Mouse (Mus musculus) hindbrain, embryonic 14.5 days (tissue): Measurements from ENCODE around the gene Mat1a. TPM values are rescaled to one million over a fixed set of nuclear protein-coding genes. Genes with fewer than 3 reads are reported as not detected.
A peak's percentile ranks its signal among the peaks of the same experiment; 100 is the strongest.

Experiments used
- ATAC-seq: fragments of 200-750 bp; cut with Nextera tagmentation; 2 replicates; pipeline ENCODE4 v1.8.0; 2017; ENCODE audit warnings: moderate number of reproducible peaks, mild to moderate bottlenecking, moderate TSS enrichment, moderate library complexity; ENCODE audit not compliant: low FRiP score
- DNase-seq: peaks from one replicate; pipeline ENCODE4 v3.0.0-alpha.2; 2015; ENCODE audit warnings: low spot score
- H3K27ac ChIP-seq: fragments of 300-500 bp; sonication (generic); 2 replicates; pipeline ENCODE4 v1.5.1; 2014; ENCODE audit warnings: mild to moderate bottlenecking, moderate library complexity
- H3K27me3 ChIP-seq: fragments of 300-500 bp; sonication (generic); 2 replicates; pipeline ENCODE4 v1.6.1; 2014; ENCODE audit warnings: mild to moderate bottlenecking, low read length, mixed read lengths; ENCODE audit not compliant: control insufficient read depth, insufficient read depth
- H3K36me3 ChIP-seq: fragments of 300-500 bp; sonication (generic); replicated peaks from 2 replicates; pipeline ENCODE4 v1.6.1; 2014; ENCODE audit not compliant: control insufficient read depth, insufficient read depth
- H3K4me1 ChIP-seq: fragments of 300-500 bp; sonication (generic); replicated peaks from 2 replicates; pipeline ENCODE4 v1.6.1; 2014; ENCODE audit warnings: antibody characterized with exemption, low read length, mixed read lengths; ENCODE audit not compliant: control insufficient read depth, insufficient read depth
- H3K4me2 ChIP-seq: fragments of 300-500 bp; sonication (generic); replicated peaks from 2 replicates; pipeline ENCODE4 v1.6.1; 2014; ENCODE audit warnings: mild to moderate bottlenecking, moderate library complexity
- H3K4me3 ChIP-seq: fragments of 300-500 bp; sonication (generic); replicated peaks from 2 replicates; pipeline ENCODE4 v1.5.1; 2014; ENCODE audit warnings: mild to moderate bottlenecking, low read length
- H3K9ac ChIP-seq: fragments of 300-500 bp; sonication (generic); 2 replicates; pipeline ENCODE4 v1.6.1; 2014
- H3K9me3 ChIP-seq: fragments of 300-500 bp; sonication (generic); 2 replicates; pipeline ENCODE4 v1.6.1; 2016; ENCODE audit warnings: low read length; ENCODE audit not compliant: control insufficient read depth
- WGBS: fragments of 180-500 bp; shearing (Covaris S2); extraction: QIAGEN DNeasy Blood & Tissue Kit; methylation state at CpG from one replicate; pipeline ENCODE4 v1.1.7; 2014; 5-methylcytosine and 5-hydroxymethylcytosine counted together
- polyA plus RNA-seq: library from polyadenylated mRNA; unstranded; fragments of >200 nt; fragmentation: Nextera tagmentation; extraction: Ambion mirVana; gene quantifications from 2 replicates; pipeline ENCODE4 v1.2.1, GENCODE M21; 2014

Gene Mat1a
- polyA plus RNA-seq, 1 experiment from 2014 or later: not detected

DNA sequence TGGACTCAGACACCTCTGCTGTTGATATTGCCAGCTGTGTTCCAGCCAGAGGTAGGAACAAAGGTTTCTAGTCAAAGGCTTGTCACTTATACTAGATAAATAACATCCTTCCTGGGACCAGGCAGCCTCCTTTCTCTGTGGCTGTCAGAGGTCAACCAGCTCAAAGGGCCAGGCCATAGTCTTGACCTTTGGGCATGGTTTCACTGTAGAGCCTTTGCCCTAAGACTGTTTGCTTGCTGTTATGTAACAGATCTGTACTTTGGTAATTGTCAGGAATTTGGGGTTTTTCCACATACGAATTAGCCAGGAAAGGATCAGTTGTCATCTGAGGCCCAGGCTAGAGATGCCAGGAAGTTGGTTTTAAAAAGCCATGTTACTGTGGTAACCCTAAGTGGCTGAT lies 55.9 kb downstream of the Mat1a start:
- H3K27me3 ChIP-seq: no peaks in the 10 kb centered on the region

GRCm38 (mm10) chr14:41162663-41163062 lies 57.8 kb downstream of the Mat1a start:
- H3K9ac ChIP-seq: no peak overlapping the region
- H3K27me3 ChIP-seq: no peaks in the 10 kb centered on the region
- DNase-seq (peak; percentile 46), ATAC-seq (no peak)
- no peak overlapping the region for H3K4me3 ChIP-seq
- no peak overlapping the region for H3K4me2 ChIP-seq
- no peaks in the 10 kb centered on the region for H3K36me3 ChIP-seq
- no peaks in the 10 kb centered on the region for H3K9me3 ChIP-seq
- H3K27ac ChIP-seq: no peak overlapping the region
- WGBS: 25% methylated on average over 2 of the region's 2 CpGs
- no peaks in the 10 kb centered on the region for H3K4me1 ChIP-seq

More for the DNA sequence above, 55.9 kb downstream of the Mat1a start:
- no peaks in the 10 kb centered on the region for H3K36me3 ChIP-seq
- DNase-seq: no peak
- H3K4me2 ChIP-seq: no peak overlapping the region
- H3K27ac ChIP-seq: no peak overlapping the region
- no peak overlapping the region for H3K4me3 ChIP-seq
- 55% methylated on average over 1 of the region's 1 CpGs for WGBS
- no peaks in the 10 kb centered on the region for H3K4me1 ChIP-seq
- ATAC-seq: no peak
- no peak overlapping the region for H3K9ac ChIP-seq
- H3K9me3 ChIP-seq: no peaks in the 10 kb centered on the region

GRCm38 (mm10) chr14:41167278-41167677 lies 62.4 kb downstream of the Mat1a start:
- no peak overlapping the region for H3K4me3 ChIP-seq
- H3K4me1 ChIP-seq: no peaks in the 10 kb centered on the region
- no peak overlapping the region for H3K9ac ChIP-seq
- WGBS: 67% methylated on average over 5 of the region's 5 CpGs
- no peak overlapping the region for H3K27ac ChIP-seq
- no peak overlapping the region for H3K4me2 ChIP-seq
- ATAC-seq (no peak), DNase-seq (no peak)
- no peaks in the 10 kb centered on the region for H3K9me3 ChIP-seq
- no peaks in the 10 kb centered on the region for H3K27me3 ChIP-seq
- H3K36me3 ChIP-seq: no peaks in the 10 kb centered on the region

DNA sequence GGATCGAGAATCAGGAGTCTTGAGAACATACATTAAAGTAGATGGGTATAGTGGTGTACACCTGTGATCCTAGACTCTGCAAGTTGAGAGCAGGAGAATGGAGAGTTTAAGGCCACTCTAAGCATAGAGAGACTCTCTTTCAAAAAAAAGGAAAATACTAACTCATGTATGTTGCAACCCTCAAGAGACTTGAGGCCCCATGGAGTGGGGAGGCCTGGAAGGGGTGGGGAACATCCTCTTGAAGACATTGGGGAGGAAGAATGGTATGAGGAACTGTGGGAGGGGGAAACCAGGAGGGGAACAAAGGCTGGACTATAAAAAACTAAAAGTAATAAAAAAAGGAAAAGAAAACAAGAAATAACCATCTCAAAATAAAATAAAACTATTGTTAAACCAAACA lies 63.7 kb downstream of the Mat1a start:
- 94% methylated on average over 1 of the region's 1 CpGs for WGBS
- H3K4me2 ChIP-seq: no peak overlapping the region
- ATAC-seq: no peak

GRCm38 (mm10) chr14:41170514-41170913 lies 65.7 kb downstream of the Mat1a start:
- ATAC-seq (no peak), DNase-seq (no peak)
- H3K9me3 ChIP-seq: no peaks in the 10 kb centered on the region
- no peaks in the 10 kb centered on the region for H3K36me3 ChIP-seq
- 89% methylated on average over 2 of the region's 2 CpGs for WGBS
- H3K27me3 ChIP-seq: no peaks in the 10 kb centered on the region
- no peak overlapping the region for H3K4me2 ChIP-seq
- H3K27ac ChIP-seq: no peak overlapping the region
- no peak overlapping the region for H3K9ac ChIP-seq
- no peak overlapping the region for H3K4me3 ChIP-seq
- H3K4me1 ChIP-seq: no peaks in the 10 kb centered on the region

More for the DNA sequence above, 63.7 kb downstream of the Mat1a start:
- H3K4me3 ChIP-seq: no peak overlapping the region
- no peak overlapping the region for H3K27ac ChIP-seq
- no peaks in the 10 kb centered on the region for H3K4me1 ChIP-seq
- no peaks in the 10 kb centered on the region for H3K27me3 ChIP-seq
- no peaks in the 10 kb centered on the region for H3K36me3 ChIP-seq
- no peak overlapping the region for H3K9ac ChIP-seq
- H3K9me3 ChIP-seq: no peaks in the 10 kb centered on the region
- DNase-seq: no peak

Other genes with a start within 250 kb of the Mat1a start
- gene Sh2d4b, start 211.8 kb upstream of the Mat1a start, polyA plus RNA-seq: 1.1 and 1.7 TPM in 2 replicates
- gene Tspan14, start 138.2 kb upstream of the Mat1a start, polyA plus RNA-seq: 65.6 and 70.1 TPM in 2 replicates
- gene Fam213a, start 91.2 kb upstream of the Mat1a start, polyA plus RNA-seq: 86.6 and 94.3 TPM in 2 replicates
- 0.70 and 1.6 TPM in 2 replicates for gene Dydc2, start 35.8 kb upstream of the Mat1a start, polyA plus RNA-seq
- gene Dydc1, start 32.1 kb upstream of the Mat1a start, polyA plus RNA-seq: not detected in 2 replicates
- not detected in 2 replicates for gene Sftpa1, start 26.7 kb downstream of the Mat1a start, polyA plus RNA-seq
- gene Mbl1, start 46.4 kb downstream of the Mat1a start, polyA plus RNA-seq: not detected in 2 replicates
- not detected in 2 replicates for gene Sftpd, start 80.1 kb downstream of the Mat1a start, polyA plus RNA-seq
- gene Gm2832, start 173.8 kb downstream of the Mat1a start, polyA plus RNA-seq: 0.17 and 0.60 TPM in 2 replicates
- gene Gm5798, start 243.6 kb downstream of the Mat1a start, polyA plus RNA-seq: not detected in 2 replicates